Mouse (Mus musculus) neural tube, embryonic 11.5 days (tissue): ENCODE measurements around the gene Coro7. TPM values are rescaled to one million over a fixed set of nuclear protein-coding genes. Genes with fewer than 3 reads are reported as not detected.

ENCODE experiments used
- ATAC-seq: fragments of 200-750 bp; cut with Nextera tagmentation; 2 replicates; pipeline ENCODE4 v1.8.0; 2017; ENCODE audit warnings: moderate number of reproducible peaks, mild to moderate bottlenecking, moderate TSS enrichment, moderate library complexity; ENCODE audit not compliant: insufficient read depth, low FRiP score, low TSS enrichment
- DNase-seq: peaks from one replicate; pipeline ENCODE4 v3.0.0-alpha.2; 2015; ENCODE audit warnings: low spot score
- H3K27ac ChIP-seq: fragments of 300-500 bp; sonication (generic); 2 replicates; pipeline ENCODE4 v1.5.1; 2014; ENCODE audit warnings: low read depth, mild to moderate bottlenecking, low read length
- H3K27me3 ChIP-seq: fragments of 300-500 bp; sonication (generic); 2 replicates; pipeline ENCODE4 v1.6.1; 2014; ENCODE audit warnings: mild to moderate bottlenecking, low read length, mixed read lengths; ENCODE audit not compliant: control insufficient read depth, insufficient read depth
- H3K36me3 ChIP-seq: fragments of 300-500 bp; sonication (generic); 2 replicates; pipeline ENCODE4 v1.6.1; 2014; ENCODE audit warnings: mild to moderate bottlenecking, low read length, moderate library complexity, mixed read lengths; ENCODE audit not compliant: control insufficient read depth, insufficient read depth
- H3K4me1 ChIP-seq: fragments of 300-500 bp; sonication (generic); 2 replicates; pipeline ENCODE4 v1.6.1; 2014; ENCODE audit warnings: low read length, mixed read lengths; ENCODE audit not compliant: control insufficient read depth, insufficient read depth
- H3K4me2 ChIP-seq: fragments of 300-500 bp; sonication (generic); 2 replicates; pipeline ENCODE4 v1.6.1; 2014; ENCODE audit warnings: low read depth, mild to moderate bottlenecking, moderate library complexity
- H3K4me3 ChIP-seq: fragments of 300-500 bp; sonication (generic); 2 replicates; pipeline ENCODE4 v1.5.1; 2014; ENCODE audit warnings: low read depth, low read length
- H3K9ac ChIP-seq: fragments of 300-500 bp; sonication (generic); 2 replicates; pipeline ENCODE4 v1.6.1; 2014; ENCODE audit warnings: mild to moderate bottlenecking, low read length
- H3K9me3 ChIP-seq: fragments of 300-500 bp; sonication (generic); 2 replicates; pipeline ENCODE4 v1.6.1; 2016; ENCODE audit warnings: low read length; ENCODE audit not compliant: control insufficient read depth
- WGBS: fragments of 180-500 bp; shearing (Covaris S2); extraction: QIAGEN DNeasy Blood & Tissue Kit; methylation state at CpG from one replicate; pipeline ENCODE4 v1.1.7; 2014; 5-methylcytosine and 5-hydroxymethylcytosine counted together
- polyA plus RNA-seq: library from polyadenylated mRNA; unstranded; fragments of >200 nt; fragmentation: Nextera tagmentation; extraction: Ambion mirVana; gene quantifications from 2 replicates; pipeline ENCODE4 v1.2.1, GENCODE M21; 2014

Coro7 gene
- 18.7 and 24.8 TPM in 2 replicates for polyA plus RNA-seq

DNA sequence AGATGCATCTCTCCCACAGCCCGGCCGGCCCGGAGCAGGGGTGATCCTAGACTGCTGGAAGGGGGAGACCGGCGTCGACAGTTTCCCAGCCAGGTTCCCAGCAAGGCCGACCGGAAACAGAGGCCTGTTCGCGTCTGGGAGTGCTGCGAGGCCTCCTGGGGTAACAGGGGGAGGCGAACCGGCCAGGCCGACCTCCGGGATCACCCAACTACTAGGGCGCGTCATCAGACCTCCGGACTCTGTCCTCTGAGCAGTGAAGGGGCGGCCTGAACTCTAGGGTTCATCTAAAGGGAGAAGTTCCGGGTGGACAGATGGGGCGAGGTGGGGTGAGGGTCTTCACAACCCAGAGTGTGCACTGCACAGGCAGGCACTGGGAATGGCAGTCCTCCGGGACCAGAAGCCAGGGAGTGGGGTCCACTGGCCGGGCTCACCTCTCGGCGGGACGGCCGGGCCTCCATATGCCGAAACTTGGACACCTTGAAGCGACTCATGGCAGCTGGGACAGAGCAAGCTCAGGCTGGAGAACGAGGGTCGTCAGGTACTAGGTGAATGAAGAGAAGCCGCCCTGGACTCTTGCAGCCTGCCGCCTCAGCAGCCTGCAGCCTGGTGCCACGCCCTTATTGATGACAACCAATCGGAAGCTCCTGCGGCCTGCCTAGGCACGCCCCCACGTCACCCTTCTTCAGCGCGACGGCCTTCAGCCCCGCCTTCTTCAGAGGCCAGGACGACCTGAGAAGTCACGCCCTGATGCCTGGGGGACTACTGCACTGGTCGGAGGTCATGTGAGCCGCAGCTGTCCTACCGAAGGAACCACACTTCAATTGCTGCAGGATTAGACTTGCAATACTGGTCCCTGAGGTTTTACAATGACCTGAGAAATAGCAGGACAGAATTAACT, at the start of gene Coro7:
TSS of gene Coro7 (minus strand) at position 657 of the 898 bp plus-strand sequence.
- H3K27me3 ChIP-seq: no peaks in the 10 kb centered on the region
- H3K36me3 ChIP-seq: peaks cover 3% of the 10 kb centered on the region; the same call in 1 of the 2 replicates
- peak within 1 kb of the TSS; percentile 59 for H3K4me2 ChIP-seq
- H3K4me3 ChIP-seq: peak within 1 kb of the TSS; percentile 62
- H3K4me1 ChIP-seq: peaks cover 6% of the 10 kb centered on the region; the same call in 1 of the 2 replicates
- DNase-seq: peak; percentile 92
- peak; percentile 92 for ATAC-seq
- peak within 1 kb of the TSS; percentile 36 for H3K9ac ChIP-seq
- H3K27ac ChIP-seq: no peak within 1 kb of the TSS
- no peaks in the 10 kb centered on the region for H3K9me3 ChIP-seq
- WGBS: under 1% methylated on average over 47 of the region's 47 CpGs

- Histone ChIP-seq H3K4me2 (no peak overlapping the region), H3K4me1 (peaks cover 6% of the 10 kb centered on the region; the same call in 1 of the 2 replicates)
- WGBS: 63% methylated on average over 1 of the region's 1 CpGs
Observed at GRCm38 (mm10) chr16:4727963-4728362, 48.4 kb upstream of the Coro7 start.

DNA sequence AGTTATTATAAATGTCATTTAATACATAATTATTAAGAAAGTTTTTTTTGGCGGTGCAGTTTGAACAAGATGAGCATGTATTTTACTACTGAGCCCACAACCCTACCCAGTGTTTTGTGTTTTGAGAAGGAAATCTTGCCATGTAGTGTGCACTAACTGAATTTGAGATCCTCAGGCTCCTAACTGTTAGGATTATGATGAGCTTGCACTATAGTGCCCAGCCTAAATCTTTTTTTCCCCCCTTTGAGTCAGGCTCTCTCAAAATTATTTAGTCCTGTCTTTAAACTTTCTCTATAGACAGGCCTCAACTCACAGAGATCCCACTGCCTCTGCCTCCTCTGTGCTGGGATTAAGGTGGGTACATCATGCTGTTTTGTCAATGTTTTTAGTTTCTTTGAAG, 47.9 kb upstream of the Coro7 start:
- H3K36me3 ChIP-seq: no peaks in the 10 kb centered on the region
- no peaks in the 10 kb centered on the region for H3K9me3 ChIP-seq
- ATAC-seq (no peak), DNase-seq (no peak)
- WGBS: 100% methylated on average over 1 of the region's 1 CpGs
- H3K4me1 ChIP-seq: peaks cover 6% of the 10 kb centered on the region; the same call in 1 of the 2 replicates
- H3K9ac ChIP-seq: no peak overlapping the region
- no peak overlapping the region for H3K27ac ChIP-seq
- H3K27me3 ChIP-seq: no peaks in the 10 kb centered on the region
- peak overlapping the region; percentile 87; the same call in 1 of the 2 replicates for H3K4me2 ChIP-seq
- H3K4me3 ChIP-seq: no peak overlapping the region

More at GRCm38 (mm10) chr16:4727963-4728362, 48.4 kb upstream of the Coro7 start:
- no peak overlapping the region for H3K4me3 ChIP-seq
- H3K27ac ChIP-seq: no peak overlapping the region
- ATAC-seq (no peak), DNase-seq (no peak)
- no peaks in the 10 kb centered on the region for H3K36me3 ChIP-seq
- H3K27me3 ChIP-seq: no peaks in the 10 kb centered on the region
- no peaks in the 10 kb centered on the region for H3K9me3 ChIP-seq
- H3K9ac ChIP-seq: no peak overlapping the region

- Histone ChIP-seq H3K9me3 (no peaks in the 10 kb centered on the region), H3K4me2 (peak overlapping the region; percentile 87), H3K36me3 (no peaks in the 10 kb centered on the region), H3K4me3 (peak overlapping the region; percentile 85), H3K9ac (peak overlapping the region; percentile 90), H3K4me1 (peaks cover 6% of the 10 kb centered on the region; the same call in 1 of the 2 replicates), H3K27ac (peak overlapping the region; percentile 60; the same call in 1 of the 2 replicates), H3K27me3 (no peaks in the 10 kb centered on the region)
- 1% methylated on average over 40 of the region's 40 CpGs for WGBS
- DNase-seq (no peak), ATAC-seq (peak; percentile 67; the same call in 1 of the 2 replicates)
Observed at GRCm38 (mm10) chr16:4726528-4727128, 47.1 kb upstream of the Coro7 start.

- H3K36me3 ChIP-seq: no peaks in the 10 kb centered on the region
- H3K9ac ChIP-seq: peak within 1 kb of the TSS; percentile 90
- no peaks in the 10 kb centered on the region for H3K27me3 ChIP-seq
- H3K27ac ChIP-seq: peak within 1 kb of the TSS; percentile 60; the same call in 1 of the 2 replicates
- peaks cover 6% of the 10 kb centered on the region; the same call in 1 of the 2 replicates for H3K4me1 ChIP-seq
- peak within 1 kb of the TSS; percentile 87 for H3K4me2 ChIP-seq
- DNase-seq: peak; percentile 96
- H3K9me3 ChIP-seq: no peaks in the 10 kb centered on the region
- 6% methylated on average over 35 of the region's 35 CpGs for WGBS
- peak within 1 kb of the TSS; percentile 85 for H3K4me3 ChIP-seq
- peak; percentile 93 for ATAC-seq
Observed at GRCm38 (mm10) chr16:4725780-4726527, 46.4 kb upstream of the Coro7 start, which contains the start of gene Hmox2. TSS of gene Hmox2 (plus strand) at chr16:4726361.

- H3K4me2 ChIP-seq: no peak overlapping the region
- no peaks in the 10 kb centered on the region for H3K36me3 ChIP-seq
- H3K27me3 ChIP-seq: no peaks in the 10 kb centered on the region
- WGBS: 80% methylated on average over 4 of the region's 4 CpGs
- H3K27ac ChIP-seq: no peak overlapping the region
- H3K4me1 ChIP-seq: peaks cover 6% of the 10 kb centered on the region; the same call in 1 of the 2 replicates
- no peak overlapping the region for H3K9ac ChIP-seq
- ATAC-seq: no peak
- no peak for DNase-seq
- H3K4me3 ChIP-seq: no peak overlapping the region
- H3K9me3 ChIP-seq: no peaks in the 10 kb centered on the region
Observed at GRCm38 (mm10) chr16:4725266-4725665, 45.7 kb upstream of the Coro7 start.

DNA sequence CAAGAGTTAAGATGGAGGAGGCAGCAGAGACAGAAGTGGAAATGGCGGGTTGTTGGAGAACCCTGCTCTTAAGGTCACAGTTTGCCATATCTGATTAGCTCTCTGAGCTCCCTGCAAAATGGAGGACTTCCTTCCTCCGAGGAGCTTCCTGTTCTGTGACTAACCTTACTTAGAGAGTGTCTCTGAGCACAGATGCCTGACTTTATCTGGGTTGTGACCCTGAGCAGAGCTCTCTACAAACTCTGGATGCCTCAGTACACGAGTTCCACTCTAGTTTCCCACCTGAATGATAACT, 43.3 kb upstream of the Coro7 start:
- ATAC-seq (no peak), DNase-seq (no peak)
- no peaks in the 10 kb centered on the region for H3K27me3 ChIP-seq
- no peaks in the 10 kb centered on the region for H3K9me3 ChIP-seq
- no peak overlapping the region for H3K4me2 ChIP-seq
- H3K4me1 ChIP-seq: peaks cover 6% of the 10 kb centered on the region; the same call in 1 of the 2 replicates
- H3K9ac ChIP-seq: no peak overlapping the region
- WGBS: 83% methylated on average over 3 of the region's 3 CpGs
- no peak overlapping the region for H3K4me3 ChIP-seq
- H3K27ac ChIP-seq: no peak overlapping the region
- H3K36me3 ChIP-seq: no peaks in the 10 kb centered on the region

- 82% methylated on average over 7 of the region's 7 CpGs for WGBS
- Histone ChIP-seq H3K9ac (no peak overlapping the region), H3K36me3 (no peaks in the 10 kb centered on the region), H3K4me2 (no peak overlapping the region), H3K4me3 (no peak overlapping the region), H3K27me3 (no peaks in the 10 kb centered on the region), H3K4me1 (peaks cover 6% of the 10 kb centered on the region), H3K27ac (no peak overlapping the region), H3K9me3 (no peaks in the 10 kb centered on the region)
- ATAC-seq: no peak
- no peak for DNase-seq
Observed at GRCm38 (mm10) chr16:4722128-4722914, 42.7 kb upstream of the Coro7 start.
